Mouse (Mus musculus): ENCODE results near the gene Camta2.

The Camta2 gene

DNA sequence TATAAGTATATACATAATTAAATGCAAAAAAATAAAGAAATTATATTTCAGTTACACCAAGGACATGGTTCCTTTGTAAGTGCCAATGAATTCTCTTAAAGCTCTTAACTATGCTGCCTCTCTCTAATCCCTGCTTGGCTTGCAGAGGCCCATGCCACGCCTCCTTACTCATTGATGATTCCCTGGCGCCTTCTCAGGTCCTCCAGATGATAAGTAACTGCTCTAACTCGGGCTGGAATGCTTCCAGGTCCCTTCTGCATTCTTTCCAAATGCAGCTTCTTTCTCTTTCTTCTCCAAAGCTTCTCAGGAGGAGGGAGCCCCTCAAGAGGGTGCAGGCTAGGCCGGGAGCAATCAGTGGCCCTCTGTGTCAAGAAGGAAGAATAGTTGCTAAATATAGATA, 1.7 kb upstream of the Camta2 start:
- DNase-seq (ENCODE audit: low spot score): no peak

DNA sequence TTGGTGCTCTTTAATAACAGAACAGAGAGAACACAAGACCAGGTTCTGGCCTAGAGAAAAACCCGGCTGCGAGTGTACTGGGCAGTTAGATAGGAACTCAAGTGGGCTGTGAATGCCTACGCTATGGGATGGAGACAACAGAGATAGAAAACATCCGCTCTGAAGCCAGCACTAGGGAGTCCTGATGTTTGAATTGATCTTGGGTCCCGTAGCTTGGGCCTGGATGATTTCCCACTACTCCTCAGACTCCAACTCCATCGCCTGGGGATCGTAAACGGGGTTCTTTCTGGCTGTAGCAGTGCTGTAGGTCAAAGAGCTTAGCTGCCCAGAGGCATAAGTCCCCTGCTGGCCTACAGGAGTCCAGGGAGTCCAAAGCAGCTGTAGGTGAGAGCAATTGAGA, 467 bp upstream of the Camta2 start:
- no peak for DNase-seq (ENCODE audit: low spot score)

DNA sequence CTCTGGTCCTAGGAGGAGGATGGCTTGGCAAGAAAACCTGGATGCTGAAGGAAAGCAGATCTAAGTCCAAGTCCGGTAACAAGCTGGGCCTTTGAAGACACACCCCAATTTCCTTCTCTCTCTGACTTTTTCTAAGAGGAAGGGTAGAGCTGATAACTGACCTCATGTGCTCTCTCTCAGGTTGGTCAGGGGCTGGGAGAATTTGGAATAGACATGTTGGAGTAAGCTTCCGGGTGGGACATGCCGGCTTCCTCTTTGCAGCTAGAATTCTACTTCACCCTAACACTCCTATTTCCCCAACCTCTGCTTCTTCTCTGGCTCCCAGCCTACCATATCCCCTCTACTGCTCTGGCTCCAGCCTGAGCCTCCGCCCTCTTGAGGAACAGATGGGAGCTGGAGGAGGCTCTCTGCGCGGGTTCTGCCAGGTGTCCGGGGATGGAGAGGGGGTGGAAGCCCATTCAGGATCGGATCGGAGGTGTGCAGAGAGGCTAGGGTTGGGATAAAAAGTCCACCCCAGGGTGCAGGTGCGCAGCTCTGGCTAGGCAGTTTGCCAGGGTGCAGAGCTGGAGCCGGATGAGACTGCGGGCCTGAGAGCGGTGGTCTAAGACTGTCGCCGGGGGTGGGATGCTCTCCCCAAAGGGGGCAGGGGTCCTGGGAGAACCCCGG, 871 bp downstream of the Camta2 start:
- DNase-seq (ENCODE audit: low spot score): no peak

DNA sequence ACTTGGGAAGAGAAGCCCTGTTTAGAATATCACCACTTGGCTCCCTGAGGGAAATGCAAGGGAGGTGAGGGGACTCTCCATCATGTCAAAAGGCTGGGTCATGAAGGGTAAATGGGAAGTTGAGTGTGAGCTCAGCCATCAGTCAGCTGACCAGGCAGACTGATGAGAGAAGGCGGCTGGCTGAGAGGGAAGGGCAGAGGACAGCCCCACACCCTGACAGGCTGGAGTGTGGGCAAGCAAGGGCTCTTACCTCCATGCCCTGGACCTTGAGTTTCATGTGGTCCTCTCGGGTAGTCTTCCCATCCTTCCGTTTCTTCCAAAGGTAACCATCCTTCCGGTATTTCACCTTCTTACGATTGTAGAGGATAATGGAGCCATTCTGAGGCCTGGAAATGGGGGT, 4.3 kb downstream of the Camta2 start:
- no peak for DNase-seq (ENCODE audit: low spot score)

DNA sequence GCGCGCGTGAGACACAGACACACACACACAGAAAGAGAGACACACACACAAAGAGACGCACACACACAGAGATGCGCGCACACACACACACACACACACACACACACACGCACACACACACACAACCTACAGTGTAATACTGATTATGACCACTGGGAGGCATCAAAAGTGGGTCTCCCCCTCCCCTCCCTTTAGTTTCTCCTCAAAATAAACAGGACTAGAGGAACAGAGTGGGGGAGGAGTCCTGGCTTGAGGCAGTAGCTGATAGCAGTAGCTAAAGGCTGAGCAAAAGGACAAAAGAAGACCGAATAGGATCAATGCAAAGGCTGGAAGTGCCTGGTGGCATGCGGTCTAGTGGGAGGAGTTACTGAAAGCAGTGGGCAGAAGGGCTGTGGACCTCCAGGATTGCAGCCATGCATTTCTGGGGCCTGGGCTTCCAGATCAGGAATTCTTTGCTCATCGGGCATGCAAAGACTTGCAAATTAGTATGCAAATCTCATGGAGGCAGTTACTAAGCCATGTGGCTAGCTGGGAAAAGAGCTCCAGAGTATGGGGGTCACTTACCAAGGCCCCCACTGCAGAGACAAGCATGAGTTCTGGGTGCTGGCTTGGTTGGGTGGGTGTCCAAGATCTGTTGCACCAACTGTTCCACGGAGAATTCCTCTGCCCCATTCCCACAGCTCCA, 5.9 kb downstream of the Camta2 start:
- DNase-seq (ENCODE audit: low spot score): no peak

DNA sequence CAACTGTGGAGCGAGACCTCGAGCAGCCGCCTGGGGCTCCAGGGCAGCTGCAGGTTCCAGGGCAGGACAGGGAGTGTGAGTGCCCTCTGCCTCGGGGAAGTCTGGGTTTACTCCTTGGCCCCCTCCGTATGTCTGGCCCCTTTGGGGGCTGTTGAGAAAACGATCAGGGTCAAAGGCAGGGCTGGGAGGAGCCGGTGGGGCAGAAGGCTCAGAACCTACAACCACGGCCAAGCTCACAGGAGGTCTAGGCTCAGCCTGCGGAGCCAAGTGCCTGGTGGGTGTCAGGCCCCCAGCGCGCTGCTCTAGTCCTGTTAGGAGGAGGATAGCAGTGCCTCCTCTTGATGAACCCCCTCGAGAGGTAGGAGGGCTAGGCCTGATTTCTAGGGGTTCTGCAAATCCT, 6.7 kb downstream of the Camta2 start:
- DNase-seq (ENCODE audit: low spot score): no peak

DNA sequence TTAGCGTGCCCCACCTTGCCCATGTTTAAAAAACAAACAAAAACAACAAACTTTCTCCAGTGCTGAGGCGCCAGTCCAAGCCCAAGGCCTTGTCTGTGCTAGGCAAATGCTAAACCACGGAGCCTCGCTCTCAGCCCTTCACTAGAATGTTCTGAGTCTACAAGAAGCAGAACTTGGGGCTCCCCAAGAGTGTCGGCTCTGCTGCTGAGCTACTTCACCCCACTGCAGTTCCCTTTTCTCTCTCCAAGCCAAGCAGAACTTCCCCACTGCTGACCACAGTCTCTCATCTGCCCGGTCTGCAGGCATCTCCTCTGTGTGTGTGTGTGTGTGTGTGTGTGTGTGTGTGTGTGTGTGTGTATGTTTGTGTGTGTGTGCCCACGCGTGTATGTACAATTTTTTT, 8.0 kb downstream of the Camta2 start:
- DNase-seq (ENCODE audit: low spot score): no peak

DNA sequence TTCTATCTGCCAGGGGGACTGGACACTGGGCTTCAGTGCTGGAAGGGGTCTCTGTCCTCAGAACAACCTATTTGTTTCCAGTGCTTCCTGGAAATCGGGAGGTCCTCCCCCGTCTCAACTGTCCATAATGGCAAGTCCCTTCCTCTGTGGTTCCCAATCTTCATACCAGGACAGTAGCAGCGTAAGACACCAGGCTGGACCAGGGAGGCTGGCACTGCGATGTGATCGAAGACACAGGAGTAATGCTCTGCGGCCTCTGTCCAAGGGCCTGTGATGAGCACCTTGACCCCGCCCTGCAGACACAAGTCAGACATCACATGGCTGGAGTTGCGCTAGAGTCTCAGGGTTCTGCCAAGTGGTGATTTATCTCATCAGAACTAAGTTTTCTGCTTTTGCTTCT, 8.5 kb downstream of the Camta2 start:
- no peak for DNase-seq (ENCODE audit: low spot score)

DNA sequence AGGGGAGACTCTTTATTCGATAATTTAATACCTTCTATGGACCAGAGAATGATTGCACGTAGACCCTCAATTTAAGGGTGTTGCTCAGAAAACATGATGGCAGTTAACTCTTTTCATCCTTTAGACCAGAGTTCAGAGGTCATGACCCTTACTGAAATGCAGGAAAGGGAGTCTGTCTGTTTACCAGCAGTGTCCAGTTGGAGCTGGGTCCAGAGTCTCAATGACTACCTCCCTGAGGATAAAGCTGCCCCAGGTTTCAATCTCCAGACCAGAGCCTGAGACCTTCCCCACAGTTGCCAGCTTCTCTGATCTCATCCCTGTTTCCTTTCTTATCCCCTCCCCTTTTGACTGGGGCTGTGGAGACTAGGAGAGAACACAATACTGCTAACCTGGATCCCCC, 9.3 kb downstream of the Camta2 start:
- DNase-seq (ENCODE audit: low spot score): no peak

DNA sequence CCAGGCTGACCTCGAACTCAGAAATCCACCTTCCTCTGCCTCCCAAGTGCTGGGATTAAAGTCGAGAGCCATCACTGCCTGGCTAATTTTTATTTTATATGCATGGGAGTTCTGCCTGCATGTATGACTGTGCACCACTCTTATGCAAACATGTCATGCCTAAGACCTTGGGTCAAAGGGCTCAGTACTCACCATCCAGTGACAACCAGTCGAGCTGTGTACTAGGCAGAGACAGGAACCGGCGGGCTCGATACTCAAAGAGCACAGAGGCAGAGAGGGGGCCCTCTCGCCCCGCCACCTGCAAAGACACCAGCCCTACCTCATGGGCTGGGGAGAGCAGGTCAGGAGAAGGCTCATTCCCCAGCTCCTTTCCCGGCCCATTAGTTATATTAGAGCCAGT, 9.8 kb downstream of the Camta2 start:
- DNase-seq (ENCODE audit: low spot score): no peak

DNA sequence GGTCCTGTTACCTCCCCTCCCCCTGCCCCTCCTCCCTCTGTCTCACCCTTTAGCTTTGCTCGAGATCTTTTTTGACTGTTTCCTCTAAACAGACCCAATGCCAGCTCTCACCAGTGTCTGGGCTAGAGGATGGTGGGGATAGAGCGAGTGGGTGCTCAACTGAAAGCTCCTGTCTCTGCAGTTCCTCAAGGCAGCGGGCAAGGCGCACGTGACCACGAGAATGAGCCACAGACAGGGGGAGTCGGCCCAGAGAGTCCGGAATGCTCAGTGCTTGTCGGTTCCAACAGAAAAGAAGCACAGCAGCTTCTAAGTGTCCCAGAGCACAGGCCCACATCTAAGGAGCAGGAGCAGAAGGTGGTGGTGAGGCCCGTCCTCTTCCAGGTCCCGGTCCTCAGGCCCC, 13.4 kb downstream of the Camta2 start:
- DNase-seq (ENCODE audit: low spot score): no peak

DNA sequence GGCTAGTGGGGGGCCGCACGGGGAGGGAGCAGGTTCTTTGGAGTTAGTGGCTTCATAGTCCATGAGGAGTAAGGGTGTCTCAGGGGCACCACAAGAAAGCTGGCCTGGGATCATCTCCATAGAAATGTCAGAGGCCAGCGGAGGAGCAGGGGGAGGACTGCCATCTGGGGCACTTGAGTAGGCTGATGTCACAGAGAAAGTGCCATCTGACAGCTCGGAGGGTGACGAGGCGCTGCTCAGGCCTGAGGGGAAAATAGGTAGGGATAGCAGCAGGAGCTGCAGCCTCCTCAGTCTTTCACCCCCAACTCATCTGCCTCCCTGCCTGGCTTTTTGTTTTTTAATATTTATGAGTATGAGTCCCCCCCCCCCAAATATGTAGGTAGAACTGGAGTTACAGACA, 13.9 kb downstream of the Camta2 start:
- DNase-seq (ENCODE audit: low spot score): no peak

DNA sequence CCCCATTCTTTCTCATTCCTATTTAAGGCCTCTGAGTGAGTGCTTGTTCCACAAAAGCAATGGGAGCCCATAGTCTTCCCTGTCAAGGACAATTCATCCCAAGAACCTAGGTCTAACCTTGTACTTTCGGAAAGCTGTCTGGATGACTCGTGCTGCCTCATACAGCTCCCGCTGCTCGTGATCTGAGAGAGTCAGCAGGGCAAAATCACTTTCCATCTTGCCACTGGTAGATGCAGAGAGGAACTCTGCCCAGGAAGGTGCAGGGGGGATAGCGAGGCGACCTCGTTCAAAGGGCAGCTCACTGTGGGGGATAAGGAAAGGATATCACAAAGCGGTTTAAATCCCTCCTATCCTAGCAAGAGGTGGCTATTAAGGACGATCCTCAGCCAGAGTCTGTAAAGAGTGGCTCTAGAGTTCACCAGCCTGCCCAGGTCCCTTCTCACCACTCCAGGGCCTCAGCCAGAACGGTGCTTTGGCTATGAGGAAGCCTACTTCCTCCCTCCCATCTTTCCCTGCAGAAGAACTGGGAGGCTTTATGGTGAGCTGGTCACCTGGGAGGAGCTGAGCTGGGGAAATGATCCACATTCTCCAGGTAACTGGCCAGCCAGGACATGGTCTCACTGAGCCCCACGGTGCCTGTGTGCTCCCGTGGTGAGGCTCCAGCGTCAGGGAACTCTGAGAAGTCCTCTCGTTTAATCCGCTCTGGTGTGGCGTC, 16.4 kb downstream of the Camta2 start:
- no peak for DNase-seq (ENCODE audit: low spot score)

DNA sequence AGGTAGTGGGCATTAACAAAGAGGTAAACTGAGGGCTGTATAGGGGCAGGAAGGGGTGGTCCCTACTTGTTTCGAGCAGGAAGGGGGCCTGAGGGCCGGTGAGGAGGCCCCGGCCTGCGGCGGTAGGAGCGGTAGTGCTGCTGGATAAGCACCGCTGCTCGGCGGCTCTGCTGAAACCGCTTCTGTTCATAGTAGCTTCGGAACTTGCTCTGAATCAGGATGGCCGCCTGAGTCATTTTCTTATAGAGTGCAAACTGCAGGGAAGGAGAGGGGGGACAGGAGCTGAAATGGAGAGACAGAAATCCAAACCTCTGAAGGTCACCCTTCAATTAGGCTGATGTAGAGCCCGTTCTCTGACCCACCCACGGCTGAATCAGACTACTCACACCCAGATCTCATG, 17.4 kb downstream of the Camta2 start:
- DNase-seq (ENCODE audit: low spot score): no peak

DNA sequence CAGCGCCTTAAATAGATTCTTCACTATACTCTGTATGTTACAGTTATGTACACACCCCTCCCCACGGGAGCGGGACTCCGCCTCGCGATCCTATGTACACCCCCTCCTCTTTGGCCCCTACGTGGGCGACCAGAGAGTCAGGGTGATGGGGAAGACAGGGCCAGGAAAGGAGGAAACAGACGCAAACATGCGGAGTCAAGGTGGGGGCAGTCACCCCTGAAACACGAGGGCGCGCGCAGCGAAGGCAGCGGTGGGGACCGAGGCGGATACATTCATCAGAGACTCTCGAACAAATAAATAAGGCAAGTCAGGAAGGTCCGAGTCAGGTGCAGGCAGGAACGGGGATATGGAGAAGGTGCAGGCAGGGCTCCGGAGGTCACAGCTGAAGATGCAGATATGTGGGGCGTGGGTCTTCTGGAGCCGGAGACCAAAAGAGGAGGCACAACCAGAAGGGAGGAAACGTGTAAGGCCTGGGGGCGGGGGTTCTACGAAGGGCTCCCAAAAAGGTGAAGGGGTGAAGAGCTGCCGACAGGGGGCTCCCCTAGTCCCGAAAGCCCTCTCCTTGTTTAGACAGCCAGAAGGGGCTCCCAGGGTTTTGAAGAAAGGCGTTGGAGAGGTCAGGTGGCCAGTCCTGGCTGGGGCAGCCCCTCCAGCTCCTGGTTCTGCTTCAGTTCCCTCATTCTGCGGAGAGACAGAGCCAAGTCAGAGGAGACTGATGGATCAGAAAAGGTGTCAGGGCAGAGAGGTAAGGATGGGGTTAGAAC, 18.1 kb downstream of the Camta2 start:
- peak; percentile 72 for DNase-seq (ENCODE audit: low spot score)

DNA sequence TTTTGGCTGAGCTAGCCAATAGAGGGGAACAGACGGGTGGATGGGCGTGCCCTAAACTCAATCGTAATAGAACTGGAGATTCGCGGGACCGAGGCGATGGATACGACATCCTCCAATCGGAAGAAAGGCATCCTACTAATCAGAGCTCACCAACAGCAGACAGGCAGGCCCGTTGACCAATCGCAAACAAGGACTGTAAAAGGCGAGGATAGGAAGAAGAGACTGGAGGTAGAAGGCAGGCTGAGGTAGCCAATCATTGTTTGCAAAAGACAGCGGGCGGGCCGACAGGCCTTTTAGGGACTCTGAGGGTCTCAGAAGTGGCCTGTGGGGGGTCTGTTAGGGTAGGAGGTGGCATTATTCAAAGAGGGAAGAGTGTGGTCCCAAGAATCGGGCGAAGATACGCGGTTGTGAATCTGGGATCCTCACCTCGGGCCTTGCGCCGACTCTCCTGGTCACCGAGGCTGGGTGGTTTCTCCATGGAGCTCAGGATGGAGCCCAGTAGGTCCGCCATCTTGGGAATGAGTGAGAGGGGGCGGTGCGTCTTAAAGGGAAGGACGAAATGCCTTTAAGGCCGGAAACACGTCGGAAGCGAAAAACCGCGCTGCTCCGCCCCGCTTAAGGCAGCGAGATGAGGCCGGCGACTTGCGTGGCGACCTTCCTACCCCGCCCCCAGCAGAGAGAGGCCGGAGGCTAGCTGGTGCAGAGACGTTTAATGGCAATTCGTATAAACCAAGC, 19.0 kb downstream of the Camta2 start, which contains the start of gene Spag7:
Gene Spag7 (minus strand): TSS at position 646 of the 735 bp plus-strand sequence.
- peak; percentile 99 for DNase-seq (ENCODE audit: low spot score)

DNA sequence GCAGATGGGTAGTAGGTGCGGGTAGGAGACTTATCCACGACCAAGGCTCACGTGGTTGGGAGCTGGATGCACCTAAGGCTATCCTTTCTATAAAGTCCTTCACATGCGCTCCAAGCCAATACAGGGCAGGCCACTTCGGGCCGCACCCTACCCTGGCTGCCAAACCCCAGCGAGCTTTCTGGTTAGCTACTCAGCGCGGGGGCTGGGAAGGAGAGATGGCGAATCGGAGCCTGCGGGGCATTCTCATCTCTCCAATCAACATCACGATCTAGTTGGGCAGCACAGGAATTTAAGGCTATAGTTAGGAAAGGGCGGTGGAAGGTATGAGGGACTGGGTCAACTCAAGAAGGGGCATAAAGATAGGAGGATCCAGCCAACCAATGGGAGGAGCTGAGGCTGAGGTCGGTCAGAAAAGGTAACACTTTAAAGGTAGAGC, 19.6 kb downstream of the Camta2 start:
- DNase-seq (ENCODE audit: low spot score): no peak

DNA sequence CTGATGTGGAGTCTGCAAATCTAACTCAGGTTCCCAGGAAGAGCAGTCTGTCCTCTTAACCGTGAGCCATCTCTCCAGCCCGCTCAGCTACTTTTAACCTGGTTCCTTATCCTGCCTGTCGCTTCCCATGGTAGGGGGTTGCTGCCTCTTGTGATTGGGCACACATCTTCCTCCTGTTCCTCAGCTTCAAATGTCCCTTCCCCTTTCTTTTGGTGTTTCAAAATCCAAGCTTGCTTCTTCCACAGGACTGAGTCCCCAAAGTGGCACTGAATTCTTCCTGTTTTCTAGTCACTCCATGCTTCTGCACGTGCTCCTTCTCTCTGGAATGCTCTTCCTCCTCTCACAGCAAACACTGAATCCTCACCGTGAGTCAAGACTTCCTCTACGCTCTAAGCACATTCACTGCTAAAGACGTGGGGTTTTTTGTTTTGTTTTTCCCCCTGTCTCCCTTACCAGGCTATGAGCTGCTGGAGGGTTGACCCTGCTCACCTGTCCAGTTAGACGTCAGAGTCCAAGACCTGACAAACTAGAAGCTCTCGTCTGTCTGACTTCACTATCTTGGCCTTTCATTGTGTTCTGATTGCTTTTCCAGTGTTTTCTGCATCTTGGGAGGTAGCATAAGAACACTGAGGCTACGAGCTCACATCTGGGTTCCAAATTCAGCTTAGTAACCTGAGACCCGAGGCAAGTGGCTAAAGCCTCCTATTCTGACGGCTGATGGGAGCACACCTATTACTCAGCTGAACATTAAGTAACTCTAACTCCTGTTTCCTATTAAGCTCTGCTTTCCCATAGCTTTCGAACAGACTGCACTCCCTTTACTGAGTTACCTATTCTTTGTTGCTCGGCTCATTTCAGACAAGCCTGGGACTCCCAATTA, 20.4 kb downstream of the Camta2 start:
- no peak for DNase-seq (ENCODE audit: low spot score)

DNA sequence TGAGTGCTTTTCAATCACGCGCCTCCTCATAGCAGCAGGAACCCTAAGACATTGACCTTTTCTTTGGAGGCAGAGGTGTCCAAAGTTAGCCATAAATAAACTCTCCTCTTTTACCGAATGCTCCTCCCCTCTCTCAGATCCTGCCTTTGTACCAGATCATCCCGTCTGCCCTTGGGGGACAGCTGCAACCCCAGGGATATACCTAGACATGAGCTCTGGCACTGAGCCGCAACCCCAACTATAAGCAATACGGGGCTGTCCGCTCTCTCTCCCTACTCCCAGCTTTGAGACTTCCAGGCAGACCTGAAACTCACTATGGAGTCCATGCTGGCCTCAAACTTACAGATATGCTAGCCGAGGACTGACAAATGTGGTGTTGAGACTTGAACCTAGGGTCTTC, 21.2 kb downstream of the Camta2 start:
- no peak for DNase-seq (ENCODE audit: low spot score)

DNA sequence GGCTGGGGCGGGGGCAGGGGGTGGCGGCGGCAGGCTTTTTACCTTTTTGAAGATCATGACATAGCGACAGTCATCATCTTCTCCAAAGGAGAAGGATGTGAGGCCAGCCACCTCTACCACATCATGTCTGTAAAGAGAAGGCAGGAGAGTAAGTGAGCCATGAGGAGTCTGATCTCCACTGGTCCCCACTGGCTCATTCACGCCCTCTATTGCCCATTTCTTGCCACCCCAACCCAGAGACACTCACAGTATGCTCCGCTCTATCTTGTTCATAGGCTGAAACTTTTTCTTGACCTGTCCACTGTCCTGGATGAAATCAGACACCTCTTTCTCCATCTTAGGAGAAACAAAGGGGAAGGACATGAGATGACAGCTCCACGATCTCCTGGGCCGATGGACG, 23.2 kb downstream of the Camta2 start:
- no peak for DNase-seq (ENCODE audit: low spot score)

DNA sequence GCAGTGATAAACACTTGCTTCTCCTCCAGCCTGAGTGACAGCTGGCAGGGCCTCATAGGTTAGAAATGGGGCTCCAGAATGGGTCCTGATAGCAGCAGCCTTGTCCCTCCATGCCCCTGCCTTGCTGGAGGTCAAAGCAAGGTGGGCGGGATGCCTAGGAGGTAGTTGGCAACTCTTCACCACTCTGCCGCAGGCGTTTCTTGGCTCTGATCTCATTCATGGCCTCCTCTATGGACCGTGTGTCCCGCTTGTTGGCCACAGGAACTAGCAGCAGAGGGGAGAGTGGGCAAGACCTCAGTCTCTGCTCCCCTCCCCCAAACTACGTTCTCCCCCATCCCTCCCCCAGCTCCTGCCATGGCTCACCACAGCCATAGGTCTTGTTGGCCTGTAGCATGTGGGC, 23.9 kb downstream of the Camta2 start:
- no peak for DNase-seq (ENCODE audit: low spot score)
